Mouse (Mus musculus): ENCODE measurements around the gene Psmb6. TPM values are rescaled to one million over a fixed set of nuclear protein-coding genes. Genes with fewer than 3 reads are reported as not detected.
"Not testable (repeated sequence)": the region's sequence is repeated elsewhere in the genome, so short reads cannot be mapped to it uniquely, and the experiment has no call there.

Gene Psmb6
- total RNA-seq, 2 experiments from 2014 or later = 144 to 211 TPM

DNA sequence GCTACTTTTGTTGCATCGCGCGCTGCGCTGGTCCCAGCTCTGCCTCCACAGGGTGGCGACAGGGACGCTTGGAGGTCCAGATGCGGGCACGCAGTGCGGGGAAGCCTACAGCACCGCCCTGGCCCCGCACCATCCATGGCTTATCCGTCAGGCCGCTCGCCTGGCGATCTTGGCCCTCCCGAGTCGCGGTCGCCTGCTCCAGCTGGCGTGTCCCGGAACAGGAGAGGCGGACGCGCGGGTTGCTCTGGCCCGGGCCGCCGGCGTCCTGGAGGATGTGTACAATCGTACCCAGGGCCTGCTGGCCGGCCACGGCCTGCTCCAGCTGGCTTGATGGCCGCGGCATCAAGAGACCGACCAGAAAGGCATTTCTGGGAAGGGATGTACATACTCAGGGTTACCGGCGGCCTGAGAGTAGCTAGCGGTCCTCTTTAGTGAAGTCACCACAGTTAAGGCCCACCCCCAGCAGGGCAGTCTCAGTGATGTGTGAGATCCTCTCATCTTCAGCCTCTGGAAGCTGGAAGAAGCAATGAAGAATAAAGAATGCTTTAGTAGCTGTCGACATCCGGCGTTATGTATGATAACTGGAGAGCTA, 4.9 kb upstream of the Psmb6 start:
- no peak for ATAC-seq (ENCODE audit: poor library complexity, severe bottlenecking)

DNA sequence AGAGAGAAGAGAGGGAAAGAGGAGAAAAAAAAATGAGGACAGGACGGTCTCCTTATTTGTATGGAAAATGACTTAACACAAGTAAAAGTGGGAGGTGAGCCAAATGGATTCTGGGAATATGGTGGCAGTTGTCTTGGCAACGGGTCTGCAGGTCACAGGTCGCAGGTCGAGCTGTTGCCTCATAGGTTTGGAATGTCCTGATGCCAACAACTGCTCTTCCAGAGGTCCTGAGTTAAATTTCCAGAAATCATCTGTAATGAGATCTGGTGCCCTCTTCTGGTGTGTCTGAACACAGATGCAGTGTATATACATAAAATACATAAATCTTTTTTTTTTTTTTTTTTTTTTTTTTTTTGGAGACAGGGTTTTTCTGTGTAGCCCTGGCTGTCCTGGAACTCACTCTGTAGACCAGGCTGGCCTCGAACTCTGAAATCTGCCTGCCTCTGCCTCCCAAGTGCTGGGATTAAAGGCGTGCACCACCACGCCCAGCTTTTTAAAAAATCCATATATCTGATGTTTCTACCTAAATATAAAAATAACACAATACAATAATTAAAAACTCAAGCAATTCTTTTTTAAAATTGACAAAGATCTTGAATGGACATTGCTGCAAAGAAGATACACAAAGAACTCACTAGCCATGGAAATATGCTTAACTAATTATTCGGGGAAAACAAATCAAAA, 1.7 kb upstream of the Psmb6 start:
- not testable (repeated sequence) for ATAC-seq (ENCODE audit: poor library complexity, severe bottlenecking)

DNA sequence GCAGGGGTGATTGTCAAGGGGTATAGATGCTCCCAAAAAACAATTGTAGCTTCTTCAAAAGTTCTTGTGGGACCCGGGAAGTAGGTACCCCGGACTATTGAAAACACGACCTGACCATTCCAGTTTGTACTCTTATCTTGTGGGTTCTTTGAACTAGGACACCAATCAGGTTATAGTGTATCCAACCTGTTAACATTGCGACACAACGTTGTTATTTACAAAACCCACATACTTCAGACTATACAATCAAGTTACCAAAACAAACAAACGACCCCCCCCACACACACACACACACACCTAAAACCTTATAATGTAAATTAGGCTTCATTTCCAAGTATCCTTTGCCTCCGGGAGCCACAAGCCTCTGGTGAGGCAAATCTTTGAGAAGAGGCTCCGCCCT, 385 bp upstream of the Psmb6 start:
- ATAC-seq (ENCODE audit: poor library complexity, severe bottlenecking) = 0 out of 2 replicates have a peak, but pooled peaks have one; percentile 3

DNA sequence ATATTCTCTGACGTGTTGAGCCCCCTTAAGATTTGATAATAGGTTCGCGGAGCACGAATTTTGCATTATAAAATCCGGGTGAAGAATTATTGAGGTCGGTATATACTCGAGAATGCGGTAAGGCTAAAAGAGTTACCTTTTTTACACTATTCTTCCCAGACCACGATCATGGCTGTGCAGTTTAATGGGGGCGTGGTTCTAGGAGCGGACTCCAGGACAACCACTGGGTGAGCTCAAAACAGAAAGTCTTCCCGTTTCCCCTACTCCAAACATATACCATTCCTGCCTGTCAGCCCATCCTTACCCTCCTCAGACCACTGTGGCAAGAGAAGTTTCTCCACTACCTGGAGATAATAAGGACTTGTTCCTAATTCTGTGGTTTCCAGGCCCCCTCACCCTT, 559 bp downstream of the Psmb6 start:
- ATAC-seq (ENCODE audit: poor library complexity, severe bottlenecking) = no peak

DNA sequence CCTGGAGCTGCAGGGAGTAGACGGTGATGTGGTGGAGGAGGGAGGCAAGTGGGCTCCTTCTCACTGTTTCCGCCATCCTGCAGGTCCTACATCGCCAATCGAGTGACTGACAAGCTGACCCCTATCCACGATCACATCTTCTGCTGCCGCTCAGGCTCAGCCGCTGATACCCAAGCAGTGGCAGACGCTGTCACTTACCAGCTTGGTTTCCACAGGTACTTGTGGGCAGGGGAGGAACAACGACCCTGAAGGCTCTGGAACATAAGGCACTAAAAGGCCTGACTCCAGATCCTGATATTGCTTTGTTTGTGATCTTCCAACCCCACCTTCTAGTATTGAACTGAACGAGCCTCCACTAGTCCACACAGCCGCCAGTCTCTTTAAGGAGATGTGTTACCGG, 1.0 kb downstream of the Psmb6 start:
- ATAC-seq (ENCODE audit: poor library complexity, severe bottlenecking) = no peak

- ATAC-seq (ENCODE audit: poor library complexity, severe bottlenecking) = no peak
These were observed 3.4 kb downstream of the Psmb6 start for GRCm38 (mm10) chr11:70528610-70529009.

DNA sequence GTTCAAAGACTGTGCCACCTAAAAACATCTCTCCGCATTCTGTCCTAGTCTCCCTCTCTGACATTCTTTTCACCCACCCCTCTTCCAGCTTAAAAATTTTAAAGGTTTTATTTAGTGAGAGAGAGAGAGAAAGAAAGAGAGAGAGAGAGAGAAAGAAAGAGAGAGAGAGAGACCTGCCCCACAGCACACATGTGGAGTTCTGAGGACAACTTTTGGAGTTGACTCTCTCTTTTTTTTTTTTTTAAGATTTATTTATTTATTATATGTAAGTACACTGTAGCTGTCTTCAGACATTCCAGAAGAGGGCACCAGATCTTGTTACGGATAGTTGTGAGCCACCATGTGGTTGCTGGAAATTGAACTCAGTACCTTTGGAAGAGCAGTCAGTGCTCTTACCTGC, 5.9 kb downstream of the Psmb6 start:
- not testable (repeated sequence) for ATAC-seq (ENCODE audit: poor library complexity, severe bottlenecking)

GRCm38 (mm10) chr11:70532839-70533238, 7.7 kb downstream of the Psmb6 start, which contains the start of gene Gm40193:
Gm40193 (minus strand) TSS chr11:70532939.
- no peak for ATAC-seq (ENCODE audit: poor library complexity, severe bottlenecking)

GRCm38 (mm10) chr11:70539423-70539822, 14.3 kb downstream of the Psmb6 start:
- no peak for ATAC-seq (ENCODE audit: poor library complexity, severe bottlenecking)

DNA sequence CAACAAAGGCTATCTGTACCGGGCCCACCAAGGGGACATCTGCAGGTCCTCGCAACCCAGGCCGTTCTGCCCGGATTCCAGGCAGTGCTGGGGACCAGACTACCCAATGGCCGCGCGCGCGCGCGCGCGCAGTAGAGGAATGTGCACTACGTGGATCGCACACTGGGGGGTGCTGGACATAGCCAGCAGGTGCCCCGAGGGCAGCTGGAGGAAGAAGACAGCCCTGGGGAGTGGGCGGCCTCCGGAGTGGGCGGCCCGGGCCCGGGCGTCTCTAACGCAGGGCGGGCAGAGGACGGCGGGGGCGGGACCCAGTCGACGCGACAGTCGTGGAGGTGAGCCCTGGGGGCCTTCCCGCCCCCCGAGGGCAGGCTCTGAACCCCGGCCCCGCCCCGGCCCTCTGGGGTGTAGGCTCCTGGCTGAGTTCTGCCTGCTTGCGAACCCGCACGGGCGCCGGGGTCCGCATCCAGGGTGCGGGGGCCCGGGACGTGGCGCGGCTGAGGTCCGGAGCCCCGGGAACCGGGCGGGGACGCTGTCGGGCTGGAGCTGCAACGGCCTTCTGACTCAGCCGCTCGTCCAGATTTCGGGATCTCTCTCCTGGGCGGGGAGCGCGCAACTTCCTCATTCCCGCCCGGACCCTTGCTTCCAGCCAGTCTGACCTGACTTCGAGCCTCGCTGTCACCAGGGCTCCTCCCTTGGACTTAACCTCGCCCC, 14.9 kb downstream of the Psmb6 start, which contains the start of gene Pld2:
TSS of gene Pld2 (plus strand) at position 188 of the 711 bp plus-strand sequence.
- ATAC-seq (ENCODE audit: poor library complexity, severe bottlenecking) = peak; percentile 94

GRCm38 (mm10) chr11:70540928-70541327, 15.8 kb downstream of the Psmb6 start:
- ATAC-seq (ENCODE audit: poor library complexity, severe bottlenecking) = no peak

DNA sequence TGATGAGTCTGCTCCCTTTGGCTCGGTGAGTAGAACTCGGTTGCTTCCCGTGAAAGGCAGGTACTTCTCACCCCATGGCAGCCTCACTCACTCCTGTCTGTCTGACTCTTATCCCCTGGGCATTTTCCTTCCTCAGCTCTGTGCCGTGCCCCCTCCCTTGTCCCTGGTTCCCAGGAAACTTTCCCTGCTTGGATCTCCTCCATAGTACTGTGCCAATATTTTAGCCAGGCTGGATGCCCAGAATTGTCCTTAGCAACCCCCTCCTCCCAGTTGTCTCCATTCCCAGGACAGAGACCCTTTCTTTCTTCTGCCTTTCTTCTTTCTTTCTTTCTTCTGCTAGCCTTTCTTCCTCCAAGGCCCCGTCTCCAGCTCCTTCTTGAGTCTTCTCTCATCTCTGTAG, 16.2 kb downstream of the Psmb6 start:
- ATAC-seq (ENCODE audit: poor library complexity, severe bottlenecking) = no peak

DNA sequence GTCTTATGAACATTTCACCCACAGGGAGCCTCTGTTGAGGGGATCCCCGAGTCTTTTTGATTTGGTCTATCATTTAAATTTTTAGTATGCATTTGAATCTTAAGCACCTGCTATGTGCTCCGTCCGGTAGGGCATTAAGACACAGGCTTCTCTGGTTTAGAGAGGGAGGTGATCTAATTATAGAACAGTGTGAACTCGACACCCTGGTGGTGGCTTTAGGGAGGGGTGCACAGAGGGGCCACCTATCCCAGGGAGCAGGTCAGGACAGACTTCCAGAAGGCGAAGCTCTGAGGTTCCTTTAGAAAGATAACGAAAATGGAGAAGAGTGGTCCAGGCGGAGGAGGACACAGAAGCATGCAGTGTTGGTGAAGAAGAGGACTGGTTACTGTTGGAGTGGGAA, 19.3 kb downstream of the Psmb6 start:
- ATAC-seq (ENCODE audit: poor library complexity, severe bottlenecking) = no peak

DNA sequence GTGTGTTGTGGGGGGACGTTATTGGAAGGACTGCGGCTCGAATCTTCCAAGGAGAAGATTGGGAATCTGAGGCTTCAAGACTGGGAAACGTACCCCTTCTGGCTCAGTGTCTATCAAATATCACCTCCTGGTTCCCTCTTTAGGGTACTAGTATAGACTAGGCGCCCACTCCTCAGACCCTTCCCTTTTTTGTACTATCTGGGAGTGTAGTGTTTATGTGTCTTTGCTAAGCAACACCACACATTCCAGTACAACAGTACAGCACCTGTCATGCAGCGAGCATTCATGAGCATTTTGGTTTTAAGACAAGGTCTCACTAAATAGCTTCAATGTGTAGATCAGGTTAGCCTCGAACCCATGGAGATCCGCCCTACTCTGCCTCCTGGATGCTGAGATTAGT, 26.4 kb downstream of the Psmb6 start:
- no peak for ATAC-seq (ENCODE audit: poor library complexity, severe bottlenecking)

DNA sequence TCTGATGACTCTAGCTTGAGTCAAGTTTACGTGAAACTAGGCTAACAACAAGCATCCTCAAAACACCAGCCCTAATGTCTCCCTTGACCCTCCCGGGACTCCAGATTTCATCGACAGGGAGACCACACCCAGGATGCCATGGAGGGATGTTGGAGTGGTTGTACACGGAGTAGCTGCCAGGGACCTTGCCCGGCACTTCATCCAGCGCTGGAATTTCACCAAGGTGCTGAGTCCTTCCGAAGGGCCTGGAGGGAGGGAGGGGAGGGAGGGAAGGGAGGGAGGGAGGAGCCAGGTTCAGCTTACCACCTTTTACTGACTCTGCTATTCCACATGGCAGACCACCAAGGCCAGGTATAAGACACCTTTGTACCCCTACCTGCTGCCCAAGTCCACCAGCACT, 28.8 kb downstream of the Psmb6 start:
- no peak for ATAC-seq (ENCODE audit: poor library complexity, severe bottlenecking)

DNA sequence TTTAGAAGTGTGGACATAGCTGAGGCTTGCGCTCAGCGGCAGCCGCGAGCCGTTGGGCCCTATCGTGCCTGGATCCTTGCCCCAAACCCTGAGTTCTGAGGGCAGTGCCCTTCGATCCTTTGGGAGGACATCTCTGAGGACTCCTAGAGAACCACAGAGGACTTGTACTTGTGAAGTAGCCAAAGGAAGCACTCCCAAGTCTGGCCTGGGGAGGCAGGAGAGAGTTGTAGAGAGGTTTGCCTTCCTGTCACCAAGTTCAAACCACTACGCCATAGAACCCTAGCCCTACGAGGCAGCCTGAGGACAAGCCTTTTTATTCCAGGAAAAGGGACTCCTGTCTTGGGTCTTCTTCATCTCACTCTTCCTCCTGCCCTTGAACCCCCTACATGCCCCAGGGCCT, 32.4 kb downstream of the Psmb6 start:
- no peak for ATAC-seq (ENCODE audit: poor library complexity, severe bottlenecking)

GRCm38 (mm10) chr11:70561937-70562286, 36.7 kb downstream of the Psmb6 start:
- ATAC-seq (ENCODE audit: poor library complexity, severe bottlenecking) = no peak

DNA sequence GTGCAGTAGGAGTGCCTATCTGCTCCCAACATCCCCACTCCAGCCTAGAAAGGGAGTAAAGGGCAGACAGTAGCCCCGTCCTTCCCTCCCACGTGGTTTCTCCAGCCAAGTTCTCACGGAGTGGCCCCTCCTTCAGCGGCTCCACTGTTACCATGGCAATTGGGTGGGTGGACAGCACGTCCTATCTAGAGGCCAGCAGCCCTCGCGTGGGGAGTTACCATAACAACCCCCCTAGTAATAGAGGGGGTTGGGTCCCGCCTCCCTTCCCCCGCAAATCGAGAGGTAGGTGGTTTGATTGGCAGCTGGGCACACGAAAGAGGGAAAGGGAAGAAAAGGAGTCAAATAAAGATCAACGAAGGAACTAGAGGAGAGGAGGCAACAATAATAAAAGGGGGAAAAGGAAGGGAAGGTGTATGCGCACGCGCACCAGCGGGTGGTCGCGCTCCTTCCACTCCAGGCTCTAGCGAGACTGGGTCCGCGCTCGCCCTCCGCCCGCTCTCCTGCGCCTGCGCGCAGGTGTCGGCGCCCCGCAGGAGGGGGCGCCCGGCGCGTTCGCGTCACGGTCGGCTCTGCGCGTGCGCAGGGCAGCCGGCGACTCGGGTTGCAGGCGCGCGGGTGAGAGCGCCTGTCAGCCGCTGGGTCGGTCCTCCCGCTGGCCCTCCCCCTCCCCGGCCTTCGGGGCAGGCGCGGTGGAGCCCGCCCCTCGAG, 37.3 kb downstream of the Psmb6 start, which contains the start of gene Mink1:
TSS of gene Mink1 (plus strand) at position 595 of the 708 bp plus-strand sequence.
- ATAC-seq (ENCODE audit: poor library complexity, severe bottlenecking) = peak; percentile 76

DNA sequence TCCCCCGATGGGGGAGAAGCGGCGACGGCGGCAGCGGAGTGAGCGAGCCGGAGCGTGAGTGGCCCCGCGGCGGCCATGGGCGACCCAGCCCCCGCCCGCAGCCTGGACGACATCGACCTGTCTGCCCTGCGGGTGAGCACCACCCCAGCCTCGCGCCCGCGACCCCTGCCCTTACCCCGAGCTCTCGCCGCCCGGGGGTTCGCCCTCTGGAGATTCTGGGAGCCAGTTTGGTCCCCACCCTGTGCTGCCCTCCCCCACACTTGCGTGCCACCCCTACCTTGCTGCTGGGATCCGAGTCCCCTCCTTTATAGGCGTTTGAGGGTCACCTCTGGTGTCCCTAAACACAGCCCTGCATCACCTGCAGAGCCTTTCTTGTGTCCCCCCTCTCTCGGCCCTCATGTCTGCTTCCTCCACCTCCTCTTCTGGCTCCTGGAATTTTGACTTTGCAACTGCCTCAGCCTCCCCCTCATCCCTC, 37.9 kb downstream of the Psmb6 start:
- no peak for ATAC-seq (ENCODE audit: poor library complexity, severe bottlenecking)

DNA sequence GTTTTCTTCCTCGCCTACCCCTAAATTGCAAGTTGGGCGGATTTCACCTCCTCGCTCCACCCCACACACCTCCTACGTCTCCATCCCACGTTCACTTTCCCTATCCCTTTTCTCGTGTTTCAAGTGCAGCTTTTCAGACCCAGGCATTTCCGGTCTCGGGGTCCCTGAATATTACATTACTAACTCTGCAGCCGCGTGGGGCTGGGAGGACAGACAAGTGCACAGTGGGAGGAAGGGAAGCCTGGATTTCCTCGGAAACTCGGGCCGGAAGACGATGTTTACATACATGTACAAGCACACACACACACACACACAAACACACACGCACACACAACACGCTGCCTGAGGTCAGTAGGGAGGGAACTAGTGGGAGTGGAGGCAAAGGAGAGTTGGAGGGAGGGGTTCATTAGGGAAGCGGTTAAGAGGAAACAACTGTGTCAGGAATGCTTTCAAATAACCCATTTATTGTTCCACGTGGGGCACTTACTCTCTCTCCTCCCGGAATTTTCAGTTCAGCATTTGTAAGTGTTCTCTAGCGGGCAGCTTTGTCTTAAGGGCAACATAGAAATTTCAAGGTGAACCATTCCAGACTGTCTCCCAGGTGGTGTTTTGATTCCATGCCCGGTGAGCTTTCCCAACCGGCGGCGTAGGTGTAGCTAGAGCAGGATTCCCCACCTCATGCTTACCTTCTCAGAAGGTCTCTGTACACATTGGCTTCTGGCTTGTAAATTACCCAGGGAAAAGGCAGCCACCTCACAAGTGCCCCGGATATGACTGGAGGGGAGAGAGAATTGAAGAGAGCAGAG, 38.5 kb downstream of the Psmb6 start:
- ATAC-seq (ENCODE audit: poor library complexity, severe bottlenecking) = peak; percentile 46; the same call in 1 of the 2 replicates

All from megakaryocyte, adult 5-6 weeks (primary cell).